Mouse (Mus musculus) erythroblast, embryonic 14.5 days (primary cell): ENCODE measurements around the gene Rpl21.

Source experiments
- GATA1 ChIP-seq: IDR thresholded peaks from 2 replicates; pipeline ENCODE4 v1.6.1; 2012; ENCODE audit warnings: low read length, inconsistent platforms, mixed read lengths
- TAL1 ChIP-seq: IDR thresholded peaks from 3 replicates; pipeline ENCODE4 v1.6.1; 2012; ENCODE audit warnings: low read length, inconsistent platforms, mixed read lengths

- TF ChIP-seq GATA1 = no peak
- no peak for TF ChIP-seq TAL1
Measured at GRCm38 (mm10) chr5:146834959-146835358, 2.3 kb downstream of the Rpl21 start.
